Mouse (Mus musculus) lung, postnatal 10 days (tissue): ENCODE data around the gene Wdr82.

Source experiments
- DNase-seq: peaks from one replicate; pipeline ENCODE4 v3.0.0; 2021

The Wdr82 gene

GRCm38 (mm10) chr9:106227790-106228429 is 57.2 kb downstream of the Wdr82 start:
- DNase-seq: no peak

DNA sequence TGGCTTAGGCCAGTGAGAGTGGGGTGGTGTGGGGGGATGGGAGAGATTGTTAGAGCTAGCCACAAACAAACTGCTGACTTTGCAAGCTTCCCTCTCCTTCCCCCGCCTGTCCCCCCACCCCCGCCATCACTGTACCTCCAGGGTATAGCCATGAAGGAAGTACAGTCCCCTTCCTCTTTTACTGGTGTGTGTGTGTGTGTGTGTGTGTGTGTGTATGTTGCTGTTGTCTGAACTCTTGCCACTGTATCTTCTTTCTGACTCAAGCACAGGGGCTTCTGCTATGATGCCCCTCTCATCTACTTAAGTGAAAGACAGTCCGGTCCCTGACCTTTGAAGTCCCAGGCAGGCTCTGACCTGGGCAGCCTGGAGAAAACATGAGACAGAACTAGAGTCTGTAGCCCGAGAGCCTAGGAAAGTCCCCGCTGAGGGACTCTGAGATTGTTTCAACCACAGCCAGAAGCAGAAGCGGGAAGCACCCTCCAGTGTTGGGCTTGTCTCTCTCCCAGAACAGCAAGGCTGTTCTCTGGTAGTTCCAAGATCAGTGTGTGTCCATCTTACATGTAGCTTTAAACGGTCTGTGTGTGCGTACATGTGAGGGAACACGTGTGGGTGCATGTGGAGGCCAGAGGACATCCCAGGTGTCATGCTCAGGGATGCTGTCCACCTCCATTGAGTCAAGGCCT is 59.5 kb downstream of the Wdr82 start:
- no peak for DNase-seq

GRCm38 (mm10) chr9:106230734-106231106 is 60.0 kb downstream of the Wdr82 start:
- DNase-seq: no peak

- DNase-seq: peak; percentile 51
These were observed 60.5 kb downstream of the Wdr82 start for GRCm38 (mm10) chr9:106231220-106231619.

- DNase-seq: no peak
These were observed 61.1 kb downstream of the Wdr82 start for GRCm38 (mm10) chr9:106231816-106232215.

GRCm38 (mm10) chr9:106232956-106233355 is 62.2 kb downstream of the Wdr82 start:
- no peak for DNase-seq

- DNase-seq: no peak
These were observed 63.2 kb downstream of the Wdr82 start for GRCm38 (mm10) chr9:106233953-106234352.

DNA sequence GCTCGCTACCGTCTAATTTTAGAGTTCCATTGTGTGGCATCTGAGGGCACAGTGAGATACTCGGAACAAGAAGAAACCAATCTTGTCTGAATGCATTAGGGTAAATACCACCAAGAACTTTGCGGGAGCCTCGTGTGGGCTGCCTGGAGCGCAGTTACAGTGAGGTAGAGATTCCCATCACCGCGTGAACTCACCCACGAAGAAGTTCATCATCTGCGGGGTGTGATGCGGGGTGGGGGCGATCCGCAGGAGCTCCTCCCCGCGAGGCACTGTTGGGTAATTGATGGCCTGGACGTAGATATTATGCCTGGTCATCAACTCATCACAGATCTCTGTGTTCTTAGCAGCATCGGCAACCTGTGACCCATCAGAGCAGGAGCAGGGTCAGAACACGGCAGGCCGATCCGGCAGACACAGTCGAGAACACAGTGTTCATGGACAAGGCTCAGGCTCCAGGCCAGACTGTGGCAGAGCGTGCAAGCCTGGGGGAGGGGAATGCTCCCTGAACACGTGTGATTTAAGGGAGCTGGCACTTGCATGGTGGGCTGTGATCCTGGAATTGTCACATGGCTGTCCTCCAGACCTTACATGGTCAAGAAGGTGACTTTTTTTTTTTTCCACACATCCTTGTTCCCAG is 64.6 kb downstream of the Wdr82 start:
- DNase-seq: no peak

DNA sequence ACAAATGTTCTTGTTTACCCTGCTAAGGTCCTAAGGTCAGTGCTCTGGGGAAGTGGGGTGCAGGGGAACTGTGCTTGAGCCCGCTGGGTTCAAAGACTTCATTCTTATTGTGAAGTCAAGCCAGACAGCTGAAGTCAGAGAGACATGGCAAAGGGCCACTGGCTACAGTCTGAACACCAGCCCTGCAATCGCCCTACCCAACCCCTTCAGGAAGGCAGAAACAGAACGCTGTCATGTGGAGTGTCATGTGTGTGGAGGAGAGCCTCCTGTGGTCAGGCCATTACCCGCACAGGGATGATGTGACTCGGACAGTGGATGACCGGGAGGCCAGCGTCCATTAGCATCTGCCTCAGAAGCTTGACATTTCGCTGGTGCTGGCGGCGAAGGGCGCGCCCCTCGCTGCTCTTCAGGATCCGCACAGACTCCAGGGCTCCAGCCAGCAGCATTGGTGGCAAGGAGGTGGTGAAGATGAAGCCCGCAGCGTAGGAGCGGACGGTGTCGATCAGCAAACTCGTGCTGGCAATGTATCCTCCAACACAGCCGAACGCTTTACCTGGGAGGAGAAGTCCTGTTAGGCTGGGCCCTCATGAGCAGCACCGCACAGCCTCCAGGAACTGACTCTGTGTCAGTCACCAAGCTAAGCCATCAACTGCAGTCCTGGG is 65.6 kb downstream of the Wdr82 start:
- peak; percentile 60 for DNase-seq

- DNase-seq: peak; percentile 72
These were observed 66.1 kb downstream of the Wdr82 start for GRCm38 (mm10) chr9:106236818-106237211.

GRCm38 (mm10) chr9:106237401-106237800 is 66.7 kb downstream of the Wdr82 start:
- DNase-seq: no peak

GRCm38 (mm10) chr9:106237878-106238277 is 67.2 kb downstream of the Wdr82 start:
- no peak for DNase-seq
